Mouse (Mus musculus) gastrocnemius, postnatal 10 days (tissue): ENCODE data around the gene C1qtnf12. TPM values are rescaled to one million over a fixed set of nuclear protein-coding genes. Genes with fewer than 3 reads are reported as not detected.

Experiments
- DNase-seq: peaks from one replicate; pipeline ENCODE4 v3.0.0; 2021; ENCODE audit warnings: mixed read lengths
- total RNA-seq, 2 experiments: library from RNA; stranded (reverse); gene quantifications; 2 replicates each; pipeline ENCODE4 v1.2.3; 2021

Gene C1qtnf12
- total RNA-seq, 2 experiments from 2014 or later, result 20.8 to 23.1 TPM

- DNase-seq, result no peak
Observed at GRCm38 (mm10) chr4:155993606-155994005, 31.5 kb downstream of the C1qtnf12 start.

GRCm38 (mm10) chr4:156004109-156004508 lies 42.0 kb downstream of the C1qtnf12 start:
- no peak for DNase-seq

DNA sequence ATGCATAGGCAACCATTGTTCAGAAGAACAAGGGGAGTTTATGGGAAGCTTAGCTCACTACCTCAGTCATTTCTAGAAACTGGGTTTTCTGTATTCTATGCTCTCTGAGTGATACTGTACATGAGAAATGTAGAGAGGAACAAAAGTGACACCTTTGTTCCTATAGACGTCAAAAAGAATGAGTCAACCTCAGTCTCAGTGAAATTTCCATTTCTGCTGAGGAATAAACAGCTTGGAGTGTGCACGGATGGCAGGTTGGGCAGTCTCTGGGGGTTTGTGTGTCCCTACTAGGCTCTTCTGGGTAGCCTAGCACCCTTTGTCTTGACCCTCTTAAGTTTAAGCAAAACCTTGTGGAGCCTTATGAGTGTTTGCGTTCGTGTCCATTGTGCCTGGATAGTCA lies 46.3 kb downstream of the C1qtnf12 start:
- no peak for DNase-seq

GRCm38 (mm10) chr4:156013637-156014036 lies 51.5 kb downstream of the C1qtnf12 start, which contains the start of gene Tnfrsf4:
Gene Tnfrsf4, plus strand, starts transcription at chr4:156013843.
- DNase-seq, result no peak

GRCm38 (mm10) chr4:156014436-156014835 lies 52.3 kb downstream of the C1qtnf12 start:
- no peak for DNase-seq

Other genes with a start within 250 kb of the C1qtnf12 start
- gene Tmem240, start 227.5 kb upstream of the C1qtnf12 start, total RNA-seq, result 1 to 10 TPM in 1 of 2 experiments, under 1 TPM in 1; 0.49 to 1.0 TPM
- gene Atad3a, start 201.2 kb upstream of the C1qtnf12 start, total RNA-seq, result 10 to 100 TPM; 30.4 to 39.3 TPM
- gene Vwa1, start 187.6 kb upstream of the C1qtnf12 start, total RNA-seq, result 10 to 100 TPM; 16.8 to 21.5 TPM
- gene Tmem88b, start 176.4 kb upstream of the C1qtnf12 start, total RNA-seq, result 1 to 10 TPM; 2.4 to 4.0 TPM
- gene Ankrd65, start 171.9 kb upstream of the C1qtnf12 start, total RNA-seq, result not detected
- 10 to 100 TPM; 56.6 to 58.0 TPM for gene Mrpl20, start 159.4 kb upstream of the C1qtnf12 start, total RNA-seq
- 10 to 100 TPM; 31.0 to 47.8 TPM for gene Ccnl2, start 149.8 kb upstream of the C1qtnf12 start, total RNA-seq
- gene Aurkaip1, start 131.0 kb upstream of the C1qtnf12 start, total RNA-seq, result 10 to 100 TPM; 85.0 to 93.2 TPM
- 100 to 1,000 TPM; 112 to 136 TPM for gene Mxra8, start 122.6 kb upstream of the C1qtnf12 start, total RNA-seq
- 10 to 100 TPM; 96.4 to 99.6 TPM for gene Dvl1, start 114.9 kb upstream of the C1qtnf12 start, total RNA-seq
- gene Tas1r3, start 99.0 kb upstream of the C1qtnf12 start, total RNA-seq, result under 1 TPM; 0.11 to 0.26 TPM
- gene Cptp, start 92.9 kb upstream of the C1qtnf12 start, total RNA-seq, result 10 to 100 TPM; 13.6 to 20.5 TPM
- 10 to 100 TPM; 18.9 to 21.7 TPM for gene Ints11, start 92.8 kb upstream of the C1qtnf12 start, total RNA-seq
- gene Pusl1, start 70.5 kb upstream of the C1qtnf12 start, total RNA-seq, result 10 to 100 TPM; 16.9 to 23.6 TPM
- 10 to 100 TPM; 13.8 to 23.1 TPM for gene Acap3, start 70.5 kb upstream of the C1qtnf12 start, total RNA-seq
- 10 to 100 TPM; 62.1 to 67.2 TPM for gene Ube2j2, start 18.5 kb upstream of the C1qtnf12 start, total RNA-seq
- gene B3galt6, start 30.3 kb downstream of the C1qtnf12 start, total RNA-seq, result 1 to 10 TPM; 3.1 to 3.8 TPM
- 10 to 100 TPM; 87.9 to 96.0 TPM for gene Sdf4, start 30.6 kb downstream of the C1qtnf12 start, total RNA-seq
- under 1 TPM; 0.31 to 0.93 TPM for gene Tnfrsf4, start 51.5 kb downstream of the C1qtnf12 start, total RNA-seq
- gene Tnfrsf18, start 63.8 kb downstream of the C1qtnf12 start, total RNA-seq, result under 1 TPM in 1 of 2 experiments, not detected in 1; 0.36 TPM
- not detected for gene Ttll10, start 97.1 kb downstream of the C1qtnf12 start, total RNA-seq
- gene 9430015G10Rik, start 147.7 kb downstream of the C1qtnf12 start, total RNA-seq, result 1 to 10 TPM; 3.0 to 5.8 TPM
- gene Rnf223, start 168.2 kb downstream of the C1qtnf12 start, total RNA-seq, result under 1 TPM; 0.14 to 0.16 TPM
- gene Agrn, start 235.2 kb downstream of the C1qtnf12 start, total RNA-seq, result 10 to 100 TPM; 31.4 to 40.8 TPM
- gene Isg15, start 238.5 kb downstream of the C1qtnf12 start, total RNA-seq, result under 1 TPM in 1 of 2 experiments, not detected in 1; 0.33 TPM
- 1 to 10 TPM; 2.7 to 3.2 TPM for gene AW011738, start 241.0 kb downstream of the C1qtnf12 start, total RNA-seq